Mouse (Mus musculus): ENCODE data around the gene Slc43a2. TPM values are rescaled to one million over a fixed set of nuclear protein-coding genes. Genes with fewer than 3 reads are reported as not detected.

The Slc43a2 gene
- total RNA-seq, 2 experiments from 2014 or later: 49.9 to 50.9 TPM

- DNase-seq (ENCODE audit: low spot score in 2 of 2): no peak
Measured at GRCm38 (mm10) chr11:75571126-75571990, 39.9 kb downstream of the Slc43a2 start.

DNA sequence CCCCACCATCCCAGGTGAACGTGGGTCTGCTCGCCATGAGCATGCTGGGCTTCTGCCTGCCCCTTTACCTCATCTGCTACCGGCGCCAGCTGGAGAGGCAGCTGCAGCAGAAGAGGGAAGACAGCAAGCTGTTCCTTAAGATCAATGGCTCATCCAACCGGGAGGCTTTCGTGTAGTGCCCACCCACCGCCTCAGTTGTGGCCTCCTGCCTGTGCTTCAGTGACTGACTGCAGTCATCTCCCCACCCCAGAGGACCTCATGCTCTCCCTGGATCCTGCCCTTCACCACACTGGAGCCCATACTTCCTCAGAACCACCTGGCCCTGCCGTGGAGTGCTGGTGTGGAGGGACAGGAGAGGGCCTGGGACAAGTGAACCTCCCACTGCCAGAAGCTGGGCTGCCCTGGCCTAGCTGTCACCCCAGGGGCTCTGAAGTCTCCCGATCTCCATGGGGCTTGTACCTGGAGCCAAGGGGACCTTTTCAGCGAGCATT, 40.9 kb downstream of the Slc43a2 start:
- DNase-seq (ENCODE audit: low spot score in 2 of 2): peak; percentile 36 to 52

DNA sequence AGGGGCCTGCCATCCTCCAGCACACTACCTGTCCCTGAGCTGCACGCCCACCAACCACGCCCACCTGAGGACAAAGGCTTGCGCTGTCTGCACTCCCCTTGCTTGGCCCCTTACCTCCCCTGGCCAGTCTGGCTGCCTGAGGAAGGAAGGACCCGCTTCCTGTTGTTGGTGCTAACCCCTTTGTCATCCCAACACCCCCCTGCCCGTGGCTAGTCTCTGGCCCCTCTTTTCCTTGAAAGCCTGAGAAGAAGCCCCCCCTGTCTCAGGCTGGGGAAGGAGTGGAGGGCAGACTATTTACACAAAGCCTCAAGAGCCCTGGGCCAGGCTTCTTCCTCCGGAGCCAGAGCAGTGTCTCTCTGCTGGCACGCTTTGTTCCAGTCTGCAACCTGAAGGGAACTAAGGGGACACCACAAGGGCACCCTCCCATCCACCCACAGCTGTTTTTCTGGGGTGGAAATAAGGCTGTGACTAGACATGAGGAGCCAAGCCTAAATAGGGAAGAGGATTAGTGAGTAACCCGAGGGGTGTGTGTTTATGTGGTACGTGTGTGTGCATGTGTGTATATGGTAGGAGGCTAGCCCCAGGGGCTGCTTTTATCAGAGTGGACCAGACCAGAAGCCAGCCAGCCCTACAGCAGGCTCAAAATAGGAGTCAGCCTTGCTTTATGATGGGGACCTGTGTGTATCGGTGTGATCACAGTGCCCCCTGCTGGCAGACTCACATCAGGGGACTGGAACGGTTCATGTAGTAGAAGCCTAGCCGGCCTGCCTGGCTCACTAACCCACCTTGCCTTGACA, 41.6 kb downstream of the Slc43a2 start:
- DNase-seq (ENCODE audit: low spot score in 2 of 2): peak; percentile 93 to 96

GRCm38 (mm10) chr11:75574378-75575123, 43.1 kb downstream of the Slc43a2 start:
- no peak for DNase-seq (ENCODE audit: low spot score in 2 of 2)

DNA sequence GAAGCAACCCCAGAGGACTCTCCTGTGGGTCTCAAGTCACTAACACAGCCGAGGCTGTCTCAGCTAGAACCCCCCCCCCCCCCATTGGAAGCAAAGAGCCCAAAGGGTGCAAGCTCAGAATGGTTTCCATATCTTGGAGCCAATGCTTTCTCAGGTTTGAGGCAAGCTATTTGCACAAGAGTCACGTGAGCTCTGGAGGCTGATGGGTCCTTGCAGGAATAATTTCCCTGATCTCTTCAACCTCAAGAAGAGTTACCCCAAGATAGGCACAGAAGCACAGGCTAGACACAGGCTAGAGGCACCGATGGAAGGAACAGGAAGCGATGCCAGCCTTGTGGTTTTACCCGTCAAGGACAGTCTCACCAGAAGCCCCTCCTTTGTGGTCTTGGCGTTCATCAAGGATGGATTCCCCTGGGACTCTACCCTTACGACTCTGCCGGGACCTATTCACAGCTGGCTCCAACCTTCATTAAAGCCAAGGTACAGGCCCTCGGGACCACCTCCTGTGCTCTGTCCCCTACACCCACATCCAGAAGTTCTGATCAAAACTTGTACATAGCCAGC, 44.1 kb downstream of the Slc43a2 start:
- no peak for DNase-seq (ENCODE audit: low spot score in 2 of 2)

GRCm38 (mm10) chr11:75578609-75579008, 47.1 kb downstream of the Slc43a2 start:
- no peak for DNase-seq (ENCODE audit: low spot score in 2 of 2)

- DNase-seq (ENCODE audit: low spot score in 2 of 2): no peak
Measured at GRCm38 (mm10) chr11:75581495-75582149, 50.1 kb downstream of the Slc43a2 start.

DNA sequence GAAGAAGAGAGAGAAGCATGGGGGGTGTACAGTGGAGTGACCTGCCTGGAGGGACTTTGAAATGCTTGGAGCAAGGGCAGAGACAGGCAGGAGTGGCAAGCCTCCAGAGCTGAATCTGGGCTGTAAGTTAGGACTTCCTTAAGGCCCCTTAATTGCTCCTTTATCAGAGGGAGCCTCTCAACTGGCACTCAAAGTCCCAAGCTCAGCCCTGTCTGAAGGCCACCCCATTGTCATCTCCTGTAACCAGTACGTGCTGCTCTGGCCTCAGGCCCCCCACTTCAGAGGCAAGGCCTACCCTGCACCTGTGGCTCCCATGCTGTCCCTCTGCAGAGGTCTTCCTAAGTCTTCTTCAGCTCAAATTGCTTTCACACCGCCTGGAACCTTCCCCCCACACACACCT, 52.0 kb downstream of the Slc43a2 start:
- no peak for DNase-seq (ENCODE audit: low spot score in 2 of 2)

DNA sequence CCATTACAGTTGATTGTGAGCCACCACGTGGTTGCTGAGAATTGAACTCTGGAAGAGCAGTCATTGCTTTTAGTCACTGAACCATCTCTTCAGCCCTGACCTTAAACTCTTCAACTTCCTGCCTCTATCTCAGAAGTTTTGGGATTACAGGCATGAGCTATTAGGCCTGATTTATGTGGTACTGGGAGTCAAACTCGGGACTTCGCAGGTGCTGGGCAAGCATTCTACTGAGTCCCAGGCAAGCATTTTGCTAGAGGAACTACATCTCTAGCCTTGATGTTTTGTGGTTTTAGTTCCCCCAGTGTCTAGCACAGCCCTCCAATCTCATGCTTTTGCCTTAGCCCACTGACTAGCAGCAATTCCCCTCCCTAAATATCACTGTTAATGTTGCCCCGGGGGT, 53.6 kb downstream of the Slc43a2 start:
- DNase-seq (ENCODE audit: low spot score in 2 of 2): no peak

DNA sequence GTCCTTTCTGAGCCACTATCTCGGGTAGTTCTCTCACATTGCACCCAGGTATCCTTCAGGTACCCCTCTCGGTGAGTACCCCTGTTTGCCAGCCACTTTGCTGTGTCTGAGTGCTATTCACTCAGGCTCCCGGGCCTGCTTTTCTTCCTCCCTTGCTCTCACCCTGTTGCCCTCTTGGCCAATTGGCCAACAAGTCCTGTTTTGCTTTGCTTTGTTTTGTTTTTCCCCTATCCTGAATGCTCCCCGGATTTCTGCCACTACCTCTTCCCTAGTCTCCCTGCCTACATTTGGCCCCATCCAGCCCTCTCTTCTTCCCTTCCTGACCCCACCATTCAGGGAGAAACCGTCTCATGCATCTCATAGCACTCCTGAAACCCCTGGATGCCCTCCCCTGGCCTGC, 54.5 kb downstream of the Slc43a2 start:
- DNase-seq (ENCODE audit: low spot score in 2 of 2): no peak

DNA sequence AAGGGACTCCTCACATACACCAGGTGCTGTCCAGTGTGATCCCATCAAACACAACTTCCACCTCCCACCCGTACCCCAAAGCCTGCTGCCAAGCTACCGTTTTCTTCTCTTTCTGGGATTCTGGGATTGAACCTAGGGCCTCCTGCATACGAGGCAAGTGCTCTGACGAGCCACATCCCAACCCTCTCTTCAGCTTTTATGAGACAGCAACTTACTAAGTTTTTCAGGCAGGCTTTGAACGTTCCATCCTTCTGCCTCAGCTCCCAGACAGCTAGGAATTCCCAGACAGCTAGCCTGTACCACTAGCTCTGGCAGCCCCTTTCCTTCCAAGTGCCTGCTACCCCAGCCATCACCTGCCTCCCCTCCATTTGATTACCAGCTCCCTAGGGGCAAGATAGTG, 55.5 kb downstream of the Slc43a2 start:
- no peak for DNase-seq (ENCODE audit: low spot score in 2 of 2)

- peak; percentile 94 to 97 for DNase-seq (ENCODE audit: low spot score in 2 of 2)
Measured at GRCm38 (mm10) chr11:75587493-75588284, 56.2 kb downstream of the Slc43a2 start, which contains the start of gene Pitpna. TSS of gene Pitpna (plus strand) at chr11:75588097.

DNA sequence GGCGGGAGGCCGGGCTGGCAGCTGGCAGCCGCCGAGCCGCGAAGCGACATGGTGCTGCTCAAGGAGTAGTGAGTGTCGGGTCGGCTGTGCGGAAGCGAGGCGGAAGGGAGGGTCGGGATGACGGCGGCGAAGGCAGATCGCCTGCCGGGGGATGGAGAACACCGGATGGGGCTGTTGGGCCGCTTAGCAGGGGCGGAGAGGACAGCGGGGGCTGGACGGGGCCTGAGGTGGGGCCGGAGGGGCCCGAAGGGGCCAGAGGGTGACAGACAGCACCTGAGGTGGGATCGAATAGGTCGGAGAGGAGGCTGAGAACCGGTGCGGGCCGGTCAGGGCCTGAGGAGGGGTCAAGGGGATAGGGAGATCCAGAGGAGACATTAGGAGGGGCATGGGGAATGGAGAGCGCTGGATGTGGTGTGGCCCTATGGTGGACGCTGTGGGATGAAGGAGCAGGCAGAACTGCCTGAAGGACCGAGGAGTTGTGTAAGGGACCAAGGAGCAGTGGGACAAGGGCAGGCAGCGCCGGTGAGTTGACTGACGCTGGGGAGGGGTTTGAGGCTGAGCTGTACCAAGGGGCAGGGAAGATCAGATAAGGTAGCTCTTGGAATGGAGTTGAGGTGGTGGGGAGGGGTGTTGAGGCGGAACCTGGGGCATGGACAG, 56.9 kb downstream of the Slc43a2 start:
- peak in 1 of 2 experiments; percentile 12 for DNase-seq (ENCODE audit: low spot score in 2 of 2)

- DNase-seq (ENCODE audit: low spot score in 2 of 2): no peak
Measured at GRCm38 (mm10) chr11:75592612-75593011, 61.1 kb downstream of the Slc43a2 start.

DNA sequence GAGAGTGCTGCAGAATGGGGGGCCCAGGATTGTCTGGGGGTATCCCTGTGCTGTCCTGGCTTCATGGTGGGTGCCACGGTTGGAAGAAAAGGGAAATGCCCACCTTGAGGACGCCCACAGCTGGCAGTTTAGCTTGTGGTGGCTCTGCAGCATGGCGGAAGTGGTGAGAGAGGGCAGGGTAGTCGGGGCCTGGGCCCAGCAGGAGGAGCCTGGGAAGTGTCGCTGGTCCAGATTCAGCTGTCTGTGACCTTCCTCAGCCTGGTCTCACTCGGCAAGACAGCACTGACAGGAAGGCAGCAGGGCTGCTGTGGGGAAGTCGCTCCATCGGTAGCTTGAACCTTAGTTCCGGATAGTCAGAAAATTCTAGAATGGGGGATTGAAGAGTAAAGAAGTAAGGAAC, 62.9 kb downstream of the Slc43a2 start:
- no peak for DNase-seq (ENCODE audit: low spot score in 2 of 2)

- DNase-seq (ENCODE audit: low spot score in 2 of 2): no peak
Measured at GRCm38 (mm10) chr11:75595404-75595803, 63.9 kb downstream of the Slc43a2 start.

GRCm38 (mm10) chr11:75595816-75596215, 64.3 kb downstream of the Slc43a2 start:
- no peak for DNase-seq (ENCODE audit: low spot score in 2 of 2)

DNA sequence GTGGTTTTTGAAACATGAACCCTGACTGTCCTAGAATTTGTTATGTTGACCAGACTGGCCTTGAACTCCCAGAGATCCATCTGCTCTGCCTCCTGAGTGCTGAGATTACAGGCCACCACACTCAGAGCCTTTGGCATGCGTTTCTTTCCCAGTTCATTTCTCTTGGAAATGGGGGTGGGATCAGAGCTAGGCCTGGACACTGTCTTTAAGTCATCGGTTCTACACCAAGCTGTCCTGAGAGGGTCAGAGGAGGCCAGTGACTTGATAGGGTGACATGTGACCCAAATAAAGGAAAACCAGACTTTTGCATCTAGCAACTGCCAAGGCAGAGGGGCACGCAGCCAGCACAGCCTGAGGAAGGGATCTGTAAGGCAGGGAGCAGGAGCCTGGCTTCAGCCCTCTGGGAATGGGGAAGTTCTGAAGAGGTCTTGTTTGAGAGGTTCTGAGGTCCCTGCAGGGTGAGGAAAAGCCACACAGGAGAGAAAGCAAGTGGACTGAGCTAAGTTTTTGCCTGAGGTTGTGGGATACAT, 65.3 kb downstream of the Slc43a2 start:
- DNase-seq (ENCODE audit: low spot score in 2 of 2): no peak

DNA sequence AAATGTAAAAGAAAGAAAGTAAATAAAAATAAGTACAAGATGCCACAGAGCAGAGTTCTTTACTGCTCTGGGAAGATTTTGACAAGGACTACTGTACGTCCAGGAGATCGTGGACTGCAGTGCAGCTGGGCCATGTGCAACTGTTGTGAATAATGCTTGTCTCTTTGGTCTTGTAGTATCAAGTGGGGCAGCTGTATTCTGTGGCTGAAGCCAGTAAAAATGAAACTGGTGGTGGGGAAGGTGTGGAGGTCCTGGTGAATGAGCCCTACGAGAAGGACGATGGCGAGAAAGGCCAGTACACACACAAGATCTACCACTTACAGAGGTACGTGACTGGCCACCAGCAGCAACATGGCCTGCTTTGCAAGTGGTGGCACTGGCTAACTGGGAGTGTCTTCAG, 66.5 kb downstream of the Slc43a2 start:
- DNase-seq (ENCODE audit: low spot score in 2 of 2): no peak
